Mouse (Mus musculus) cerebellum, postnatal 14 days (tissue): ENCODE data around the gene Bcar1.

ENCODE experiments used
- DNase-seq, 2 experiments: peaks; one replicate each; pipeline ENCODE4 v3.0.0; 2021; ENCODE audit warnings: mixed read lengths in 2 of 2

Gene Bcar1

DNA sequence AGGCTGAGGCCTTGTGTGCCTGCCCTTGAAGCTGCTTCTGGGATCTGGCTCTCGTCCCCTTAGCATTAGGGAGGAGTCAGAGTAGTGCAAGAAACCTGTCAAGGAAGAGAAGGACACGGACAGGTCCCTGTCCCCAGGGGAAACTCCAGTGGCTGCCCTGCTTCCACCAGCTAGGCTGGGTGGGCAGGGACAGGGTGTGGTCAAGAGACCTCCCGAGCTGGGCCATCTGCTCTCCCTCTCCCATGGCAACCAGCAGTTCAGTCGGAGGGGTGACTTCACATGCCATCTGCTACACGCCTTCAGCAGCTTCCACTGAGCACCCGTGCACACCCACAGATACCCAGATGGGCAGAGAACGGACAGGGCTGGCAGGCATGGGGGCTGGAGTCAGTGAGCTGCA is 7.3 kb downstream of the Bcar1 start:
- peak; percentile 66 to 72 for DNase-seq

DNA sequence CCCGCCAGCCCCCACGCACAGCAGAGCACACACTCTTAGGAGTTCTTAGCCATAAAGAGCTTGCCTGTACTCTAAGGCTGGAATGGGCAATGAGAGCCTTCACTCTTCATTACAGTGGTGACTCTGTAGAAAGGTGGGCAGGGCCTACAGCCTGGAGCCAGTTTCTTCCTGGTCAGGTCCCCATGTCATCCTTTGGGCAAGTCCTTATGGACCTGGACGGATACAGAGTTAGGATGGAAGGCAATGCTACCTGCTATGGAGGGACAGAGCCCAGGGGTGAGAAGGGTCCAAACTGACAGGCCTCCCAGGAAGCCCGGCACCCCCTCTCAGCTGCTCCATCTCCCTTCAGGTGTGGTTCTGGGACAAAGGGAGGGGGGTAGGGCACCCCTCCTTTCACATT is 7.8 kb downstream of the Bcar1 start:
- peak in 1 of 2 experiments; percentile 17 for DNase-seq

DNA sequence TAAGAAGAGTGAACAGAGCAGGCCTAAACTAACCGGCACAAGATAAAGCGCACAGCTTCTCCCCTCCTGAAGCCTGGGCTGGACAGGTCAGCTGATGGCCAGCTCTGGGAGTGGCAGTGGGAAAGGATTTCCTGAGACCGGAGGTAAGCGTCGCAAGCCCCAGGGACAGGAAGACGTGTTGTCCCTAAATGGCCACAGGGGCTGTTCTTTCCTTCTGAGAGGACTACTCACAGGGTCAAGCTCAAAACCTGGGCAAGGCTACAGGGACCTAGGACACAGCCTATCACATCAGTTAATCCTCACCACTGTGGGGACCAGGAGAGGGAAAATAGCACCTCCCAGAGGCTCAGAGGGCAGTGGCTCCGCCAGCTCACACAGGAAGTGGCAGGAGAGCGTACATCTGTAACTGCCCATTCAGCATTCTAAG is 8.3 kb downstream of the Bcar1 start:
- DNase-seq: peak; percentile 24 to 30

DNA sequence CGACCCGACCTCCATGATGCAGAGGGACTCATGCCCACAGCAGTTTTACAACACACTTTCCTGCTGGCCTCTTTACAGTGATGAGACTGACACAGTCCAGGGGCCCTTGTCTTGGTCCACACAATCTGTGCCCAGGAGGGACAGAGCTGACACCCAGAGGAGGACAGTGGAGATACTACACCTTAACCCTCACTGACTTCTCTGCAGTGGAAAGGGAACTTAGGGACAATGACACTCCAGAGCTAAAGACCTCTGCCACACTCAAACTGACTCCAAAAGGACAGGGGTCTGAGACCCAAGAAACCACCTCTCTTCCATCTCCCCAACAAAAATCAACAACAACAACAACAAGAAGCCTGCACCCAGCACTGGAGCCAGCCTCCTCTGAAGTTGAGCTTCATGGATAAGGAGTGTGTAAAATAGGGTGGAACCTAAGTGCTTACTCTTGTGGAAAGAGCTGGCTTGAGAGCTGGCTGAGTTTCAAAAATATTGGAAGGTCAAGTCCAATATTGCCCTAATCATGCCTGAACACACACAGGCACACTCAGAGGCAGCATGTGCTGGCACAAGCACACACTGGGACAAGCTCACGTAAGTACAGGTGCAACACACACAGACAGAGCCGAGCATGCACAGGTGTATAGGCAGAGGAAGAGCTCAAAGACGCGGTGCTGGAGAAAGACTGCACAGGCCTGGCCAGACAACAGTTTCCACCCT is 9.2 kb downstream of the Bcar1 start:
- peak; percentile 30 to 31 for DNase-seq

DNA sequence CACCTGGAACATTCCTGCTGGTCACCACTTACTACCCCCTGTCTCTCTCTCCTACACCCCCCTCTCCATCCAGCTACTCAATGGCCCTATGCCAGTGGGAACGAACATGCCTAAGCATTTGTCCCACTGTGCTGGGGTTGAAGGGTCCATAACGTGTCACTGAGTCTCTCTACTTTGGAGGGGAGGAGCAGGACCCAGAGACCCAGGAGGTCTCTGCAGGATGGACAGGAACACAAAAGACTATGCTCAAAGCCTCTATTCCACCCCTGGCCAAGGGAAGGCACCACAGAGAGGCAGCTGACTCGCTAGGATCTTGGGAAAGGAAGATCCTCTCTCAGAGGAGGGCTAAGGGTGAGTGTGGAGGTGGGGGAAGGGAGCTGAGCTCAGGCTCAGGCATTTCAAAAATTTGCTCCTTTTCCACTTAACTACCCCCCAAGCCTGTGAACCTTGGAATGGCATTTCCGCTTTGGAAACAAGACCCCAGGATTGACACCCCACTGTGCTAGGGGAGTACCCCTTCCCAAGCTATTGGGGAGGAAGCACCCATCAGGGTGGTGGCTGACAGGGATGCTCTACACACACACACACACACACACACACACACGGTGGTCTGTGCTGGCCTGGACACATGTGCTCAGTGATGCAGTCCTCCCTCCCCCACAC is 9.9 kb downstream of the Bcar1 start:
- DNase-seq: no peak

DNA sequence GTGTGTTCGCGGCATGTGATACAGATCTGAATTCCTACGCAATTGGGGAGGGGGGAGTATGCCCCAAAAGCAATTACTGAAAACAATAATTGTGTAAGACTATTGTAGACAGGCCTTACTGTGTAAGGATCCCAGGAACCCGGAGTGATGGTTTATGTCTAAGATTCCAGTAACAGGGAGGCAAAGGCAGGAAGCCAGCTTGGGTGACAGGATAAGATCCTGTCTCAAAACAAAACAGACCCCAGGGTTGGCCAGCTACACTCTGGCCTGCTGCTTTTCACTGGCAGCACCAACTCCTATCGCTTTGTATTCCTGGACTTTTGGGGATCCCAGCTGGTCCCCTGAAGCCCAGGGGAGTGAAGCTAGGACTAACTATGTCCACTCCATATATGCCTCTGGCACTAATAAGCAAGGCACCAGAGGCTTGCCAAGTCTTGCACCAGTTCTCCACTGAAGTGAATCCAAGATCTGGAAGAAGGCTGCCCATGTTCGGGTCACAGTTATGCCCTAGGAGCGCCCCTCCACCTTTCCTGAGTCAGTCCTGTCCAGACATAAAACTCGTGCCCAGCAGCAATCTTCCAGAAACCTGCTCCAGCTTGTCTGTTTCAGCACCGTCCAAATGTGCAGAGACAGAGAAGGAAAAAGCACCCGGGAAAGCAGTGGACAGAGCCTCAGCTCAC is 11.1 kb downstream of the Bcar1 start:
- peak in 1 of 2 experiments; percentile 31 for DNase-seq

DNA sequence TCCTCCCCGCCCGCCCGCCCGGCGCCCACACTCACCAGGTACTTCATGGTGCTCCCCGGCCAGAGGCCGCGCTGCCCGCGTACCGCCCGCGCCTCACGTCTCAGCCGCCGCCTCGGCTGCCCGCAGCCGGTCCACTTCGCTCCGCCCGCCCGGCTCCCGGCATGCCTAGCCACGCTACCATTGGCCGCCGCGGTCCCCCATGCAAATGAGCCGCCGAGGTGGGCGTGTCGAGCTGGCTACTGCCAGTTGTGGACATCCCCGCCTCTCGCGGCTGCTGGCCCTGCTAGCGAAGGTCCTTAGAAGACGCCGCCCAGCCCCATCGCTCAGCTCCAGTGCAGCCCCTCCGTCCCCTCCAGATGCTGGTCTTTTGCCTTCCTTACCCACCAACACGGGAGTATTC is 11.6 kb downstream of the Bcar1 start:
- peak; percentile 96 to 97 for DNase-seq

DNA sequence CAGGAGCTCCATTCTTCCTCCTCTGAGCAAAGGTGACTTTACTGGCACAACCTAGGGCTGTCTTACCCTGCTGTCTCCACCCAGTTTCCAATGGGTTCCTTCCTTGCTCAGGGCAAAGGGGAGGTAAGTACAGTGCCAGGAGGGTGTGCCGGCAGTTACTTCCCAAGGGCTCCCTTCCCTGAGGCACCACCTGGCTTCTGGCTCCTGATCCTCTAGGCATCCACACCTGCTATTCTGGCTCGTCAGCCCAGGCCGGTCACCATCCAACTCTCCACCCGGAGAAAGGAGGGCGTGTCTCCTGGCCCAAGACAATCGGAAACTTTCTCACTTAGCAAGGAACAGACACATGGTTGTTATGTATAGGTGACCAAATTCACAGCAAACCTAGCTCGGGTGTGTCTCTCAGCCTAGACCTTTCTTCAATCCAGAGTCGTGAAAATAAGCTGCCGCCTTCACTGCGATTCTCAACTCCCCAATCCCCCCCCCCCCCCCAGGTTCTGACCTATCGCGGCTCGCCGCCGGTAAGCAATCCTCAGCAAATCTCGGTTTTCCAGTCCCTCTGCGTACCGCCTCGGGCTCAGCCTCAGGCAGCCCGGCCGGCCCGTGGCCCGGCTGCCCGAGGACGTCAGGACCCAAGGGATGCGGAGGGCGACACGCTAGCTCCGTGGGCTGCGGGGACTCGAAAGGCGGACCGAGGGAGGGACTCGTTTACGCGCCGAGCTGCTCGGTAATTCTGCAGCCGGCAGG is 12.2 kb downstream of the Bcar1 start:
- peak in 1 of 2 experiments; percentile 41 for DNase-seq

DNA sequence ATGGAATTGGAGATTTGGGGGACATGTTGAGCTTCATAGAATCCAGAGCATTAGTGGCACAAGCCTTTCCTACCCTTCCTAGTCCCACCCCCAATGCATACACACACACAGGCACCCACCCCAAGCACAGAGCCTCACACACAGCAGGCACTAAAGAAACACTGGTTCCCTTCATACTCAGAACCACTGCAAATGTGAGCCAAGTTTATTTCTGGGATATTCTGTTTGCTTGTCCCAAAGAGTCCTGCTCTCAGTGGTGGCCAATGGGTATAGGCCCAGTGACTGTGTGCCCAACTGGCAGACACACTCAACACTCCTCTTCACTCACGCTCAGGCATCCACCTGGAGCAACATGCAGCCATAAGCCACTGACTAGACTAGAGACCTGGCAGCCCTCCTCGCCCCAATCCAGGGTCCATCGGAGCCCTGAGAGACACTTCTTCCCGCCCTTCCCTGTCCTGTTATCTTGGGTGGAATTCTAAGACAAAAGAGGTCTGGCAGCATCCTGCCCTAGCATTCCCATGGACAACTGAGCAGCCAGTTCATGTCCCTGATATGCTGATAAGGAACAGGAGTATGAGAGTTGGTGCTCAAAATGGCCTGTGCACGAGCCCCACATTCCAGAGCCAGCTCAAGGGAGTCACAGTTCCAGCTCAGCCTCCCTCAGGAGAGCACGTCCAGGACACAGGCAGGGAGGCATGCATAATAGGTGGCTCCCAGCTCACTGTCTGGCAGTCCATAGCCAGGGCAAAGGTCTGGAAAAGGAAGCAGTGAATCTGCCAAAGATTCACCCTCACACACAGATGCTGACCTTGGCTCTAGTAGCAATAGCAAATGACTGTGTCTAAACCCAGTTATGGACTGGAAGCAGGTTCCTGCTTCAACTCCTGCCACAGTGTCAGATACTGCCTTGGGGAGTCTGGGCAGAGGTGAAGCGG is 14.1 kb downstream of the Bcar1 start:
- peak in 1 of 2 experiments; percentile 11 for DNase-seq

DNA sequence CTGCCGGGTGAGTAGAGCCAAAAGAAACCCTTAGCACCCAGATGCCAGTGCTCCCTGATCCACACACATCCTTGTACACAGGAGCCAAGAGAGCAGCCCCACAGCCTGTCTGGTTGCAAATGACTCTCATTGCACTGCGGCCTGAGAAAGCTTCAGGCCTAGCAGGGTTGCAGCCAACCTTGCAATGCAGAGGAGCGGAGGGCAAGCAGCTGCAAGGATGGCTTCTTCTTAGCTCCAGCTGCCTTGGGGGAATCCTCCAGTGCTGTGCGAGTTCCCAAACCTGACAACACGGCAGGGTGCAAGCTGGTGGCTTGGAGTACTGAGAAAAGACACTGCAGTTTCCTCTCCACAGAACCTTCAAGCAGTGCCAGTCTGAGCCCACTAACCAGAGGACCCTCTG is 15.1 kb downstream of the Bcar1 start:
- peak in 1 of 2 experiments; percentile 19 for DNase-seq

DNA sequence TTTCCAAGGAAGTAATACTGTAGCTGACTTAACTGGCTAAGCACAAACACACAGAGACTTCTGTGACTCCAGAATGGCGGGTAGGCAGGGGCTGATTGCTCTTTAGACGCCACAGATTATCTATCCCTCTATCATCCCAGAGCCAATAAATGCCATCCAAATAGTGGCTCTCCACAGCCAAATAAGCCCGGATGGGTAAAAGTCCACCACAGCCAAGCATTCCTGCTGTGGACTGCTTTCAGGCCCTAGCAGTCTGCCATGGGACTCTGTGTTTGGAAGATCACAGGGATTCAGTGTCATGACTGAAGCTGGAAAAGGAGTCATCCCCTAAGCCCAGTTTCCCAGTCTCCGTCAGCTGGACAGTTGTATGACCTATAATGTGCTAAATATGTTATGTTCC is 16.1 kb downstream of the Bcar1 start:
- DNase-seq: no peak

DNA sequence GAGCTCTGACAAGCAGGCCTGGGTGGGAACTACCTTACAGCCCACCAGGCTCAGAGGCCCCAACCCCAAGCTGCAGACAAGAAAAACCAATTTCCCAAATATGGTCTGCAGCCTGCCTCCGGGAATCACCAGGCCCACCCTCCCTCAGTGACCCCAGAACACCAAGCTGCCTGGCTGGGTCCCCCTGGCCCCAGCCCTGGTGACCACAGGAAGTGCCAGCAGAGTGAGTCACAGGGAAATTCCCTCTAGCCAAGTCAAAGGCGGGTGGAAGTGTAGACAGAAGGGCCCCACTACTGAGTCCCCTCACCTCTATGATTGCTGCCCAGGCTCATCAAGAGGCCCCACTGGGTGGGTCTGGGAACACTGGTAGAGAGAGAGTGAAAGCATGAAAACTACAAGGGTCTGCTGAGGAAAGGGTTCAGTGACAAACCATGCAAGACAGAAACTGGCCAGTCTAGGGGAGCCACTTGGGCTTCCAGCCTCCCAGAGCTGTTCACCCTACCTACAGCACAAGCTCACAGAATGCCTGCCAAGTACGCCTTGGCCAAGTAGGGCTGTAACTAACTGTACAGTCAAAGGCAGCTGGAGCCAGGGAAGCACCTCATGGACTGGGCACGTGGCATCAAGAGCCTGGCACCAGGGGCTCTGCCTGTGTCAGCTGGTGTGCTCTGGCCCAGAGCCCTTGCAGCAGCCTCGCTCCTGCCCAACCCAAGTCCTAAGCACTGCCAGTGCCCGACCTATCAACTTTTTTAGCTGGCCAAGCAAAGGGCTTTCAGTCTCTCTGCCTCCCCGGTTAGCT is 17.3 kb downstream of the Bcar1 start:
- peak in 1 of 2 experiments; percentile 73 for DNase-seq

DNA sequence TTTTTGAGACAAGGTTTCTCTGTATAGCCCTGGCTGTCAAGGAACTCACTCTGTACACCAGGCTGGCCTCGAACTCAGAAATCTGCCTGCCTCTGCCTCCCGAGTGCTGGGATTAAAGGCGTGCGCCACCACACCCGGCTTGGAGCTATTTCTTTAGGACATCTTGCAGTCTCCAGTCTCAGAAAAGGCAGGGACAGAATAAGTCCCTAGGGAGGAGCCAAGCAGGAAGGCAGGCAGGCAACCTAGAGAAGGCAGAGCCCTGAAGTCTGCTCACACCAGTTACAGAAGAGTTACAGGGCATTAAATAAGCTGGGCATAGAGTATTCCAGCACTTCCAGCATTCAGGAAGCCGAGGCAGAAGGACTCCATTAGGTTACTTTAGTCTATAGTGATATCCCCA is 18.3 kb downstream of the Bcar1 start:
- no peak for DNase-seq

DNA sequence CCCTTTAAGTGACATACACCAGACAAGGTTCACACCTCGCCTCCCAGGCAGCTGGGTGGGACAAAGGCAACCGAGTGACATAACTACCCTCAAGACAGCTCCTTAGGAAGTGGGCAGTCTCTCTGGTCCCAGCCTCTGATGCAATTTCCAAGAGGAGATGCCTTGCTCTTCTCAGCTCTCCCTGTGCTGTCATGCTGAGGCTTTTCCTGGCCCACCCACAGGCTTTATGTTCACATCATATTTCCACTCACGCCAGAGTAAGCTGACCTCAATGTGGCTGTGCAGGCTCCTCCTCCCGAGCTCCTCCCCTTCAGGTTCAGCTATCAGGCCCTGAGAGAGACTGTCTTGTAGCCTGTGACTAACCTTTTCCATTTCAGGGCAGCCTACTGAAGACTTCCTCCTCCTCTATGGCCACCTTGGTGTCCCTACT is 23.5 kb downstream of the Bcar1 start:
- DNase-seq: no peak

DNA sequence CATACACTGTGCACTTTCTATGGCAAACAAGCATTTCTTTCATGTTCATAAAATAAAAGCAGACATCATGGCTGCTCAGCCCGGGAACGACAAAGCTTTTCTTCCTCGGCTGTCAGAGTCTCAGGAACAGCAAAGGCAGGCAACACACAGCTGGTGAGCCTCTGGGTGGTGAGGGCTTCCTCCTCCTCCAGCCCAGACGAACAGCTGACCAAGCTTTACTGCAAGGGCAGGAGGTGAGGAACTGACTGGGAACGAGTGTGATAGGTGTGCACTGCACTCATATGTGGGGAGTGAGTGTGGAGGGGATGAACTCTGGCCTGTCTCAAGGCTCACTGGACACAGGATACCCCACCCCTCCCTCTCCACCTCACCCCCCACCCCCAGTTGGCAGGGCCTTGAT is 24.7 kb downstream of the Bcar1 start:
- no peak for DNase-seq

DNA sequence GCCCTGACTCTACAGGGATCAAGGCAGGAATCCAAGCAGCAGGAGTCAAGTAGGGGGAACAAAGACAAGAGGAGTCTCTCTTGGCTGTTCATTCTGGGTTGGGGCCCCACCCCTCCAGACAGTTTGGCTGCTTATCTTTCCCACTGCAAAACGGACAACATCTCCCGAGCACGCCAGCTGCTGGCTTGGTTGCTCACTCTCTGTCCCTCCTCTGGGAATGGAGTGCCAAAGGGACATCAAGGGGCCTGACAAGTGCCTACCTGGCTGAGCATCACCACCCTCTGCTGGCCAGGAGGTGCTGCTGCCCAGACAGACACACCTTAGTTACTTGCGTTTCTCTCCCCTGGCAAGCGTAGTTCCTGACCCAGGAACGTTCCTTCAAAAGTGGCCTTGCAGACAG is 25.7 kb downstream of the Bcar1 start:
- no peak for DNase-seq

DNA sequence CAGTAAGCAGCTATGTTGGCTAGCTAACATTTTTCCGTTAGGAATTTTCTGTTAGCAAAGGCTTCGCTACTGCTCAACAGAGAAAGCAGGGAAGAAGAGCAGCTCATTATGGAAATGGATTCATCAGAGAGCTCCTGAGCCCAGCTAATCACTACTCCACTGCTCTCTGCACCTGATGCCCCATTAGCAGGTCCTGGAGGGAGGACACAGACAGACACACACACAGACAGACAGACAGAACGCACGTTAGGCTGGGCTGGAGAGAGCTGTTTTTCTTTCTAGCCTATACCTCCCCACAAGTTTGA is 26.2 kb downstream of the Bcar1 start:
- DNase-seq: no peak

DNA sequence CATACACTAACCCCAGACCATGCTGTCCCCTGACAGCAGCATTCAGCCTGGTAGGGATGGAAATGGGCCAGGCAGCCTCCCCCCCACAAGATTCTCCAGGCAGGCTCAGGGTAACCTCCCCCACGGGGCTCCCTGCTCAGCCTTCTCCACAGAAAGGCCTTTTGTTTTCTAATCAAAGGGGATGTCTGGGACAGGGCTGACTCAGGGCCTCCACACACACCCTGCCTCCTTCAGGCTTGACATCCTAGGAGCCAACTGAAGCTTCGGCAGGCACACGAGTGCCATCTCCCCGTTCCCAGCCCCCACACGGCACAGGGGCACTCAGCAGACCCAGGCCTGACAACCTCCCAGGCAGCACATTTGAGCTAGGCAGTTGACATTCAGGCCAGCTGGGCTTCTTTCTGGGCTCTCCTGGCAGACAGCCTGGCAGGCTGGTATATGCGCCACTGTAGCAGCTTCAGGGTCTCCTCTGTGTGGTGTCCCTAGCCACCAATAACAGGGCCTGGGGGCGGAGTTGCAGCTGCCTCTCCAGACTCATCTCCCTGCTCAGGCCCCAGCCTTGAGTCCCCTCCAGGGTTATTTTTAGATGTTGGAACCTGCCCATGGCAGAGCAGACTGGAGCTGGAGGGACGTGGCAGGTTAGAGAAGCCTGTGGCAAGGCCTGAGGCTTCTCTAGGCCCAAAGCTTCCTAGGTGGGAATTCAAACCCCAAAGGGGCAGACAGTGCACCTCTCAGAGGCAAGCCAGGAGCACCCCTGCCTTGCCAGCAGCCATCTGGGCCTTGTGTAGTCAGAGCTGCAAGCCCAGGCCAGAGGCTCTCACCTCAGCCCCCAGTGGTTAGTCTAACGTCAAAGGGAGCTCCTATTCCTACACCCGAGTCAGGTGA is 26.8 kb downstream of the Bcar1 start:
- peak; percentile 92 to 93 for DNase-seq

DNA sequence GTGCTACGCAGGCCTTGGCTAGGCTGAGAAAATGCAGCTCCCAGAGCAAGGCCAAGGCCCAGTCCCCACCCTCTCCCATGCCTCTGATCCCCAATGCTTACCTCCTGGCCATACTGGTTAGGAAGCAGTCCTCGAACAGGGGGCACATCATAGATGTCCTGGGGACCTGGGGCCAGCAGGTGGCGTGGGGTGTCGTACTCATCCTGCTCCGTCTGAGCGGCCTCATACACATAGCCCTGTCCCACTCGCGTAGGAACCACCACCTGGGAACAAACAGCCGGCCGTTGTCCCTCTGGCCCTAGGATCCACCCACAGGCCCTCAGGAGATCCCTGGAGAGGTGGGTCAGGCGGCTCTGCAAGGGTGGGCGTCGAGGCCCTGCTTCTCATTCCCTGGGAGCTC is 28.1 kb downstream of the Bcar1 start:
- peak; percentile 16 to 39 for DNase-seq

DNA sequence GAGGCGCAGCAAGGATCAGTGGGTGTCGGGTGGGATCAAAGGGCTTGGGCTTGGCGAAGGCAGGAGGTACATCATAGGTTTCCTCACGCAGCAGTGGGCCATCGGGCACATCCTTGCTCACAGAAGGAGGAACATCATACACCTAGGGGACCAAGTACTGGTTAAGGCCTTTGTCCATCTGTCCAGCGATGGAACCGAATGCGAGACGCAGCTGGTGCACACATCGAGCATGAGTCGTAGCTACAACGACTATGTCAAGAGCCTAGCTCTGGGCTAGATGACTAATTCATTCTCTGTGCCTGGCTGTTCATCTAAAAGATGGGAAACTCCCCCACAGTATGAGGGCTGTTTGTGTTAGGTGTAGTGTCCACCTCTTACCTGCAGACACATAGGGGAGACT is 29.3 kb downstream of the Bcar1 start:
- no peak for DNase-seq
